ENCODE assay signal across 8 mouse cellular contexts in genomic region chr19:4193129-4193528, GRCm38 (mm10). TPM values are rescaled to one million over a fixed set of nuclear protein-coding genes. Genes with fewer than 3 reads are reported as not detected.
DNase-seq lines count a peak whose midpoint lies in the region; ATAC-seq and TF ChIP-seq lines count a peak whose summit lies in the region.

No protein-coding gene starts in this region.

- TF ChIP-seq POLR2A in heart, adult 2 months (IDR thresholded peaks at IDR 0.05; ENCODE audit: insufficient read depth, low read depth, low read length) = no peak
- TF ChIP-seq POLR2A in ES-Bruce4 (IDR thresholded peaks at IDR 0.05; ENCODE audit: insufficient read depth, low read length) = no peak

- H3K36me3 ChIP-seq in heart, adult 2 months (ENCODE audit: control insufficient read depth, insufficient read depth, low read length) = peaks cover 12% of the 10 kb centered on the region
- H3K36me3 ChIP-seq in ES-Bruce4 (ENCODE audit: control insufficient read depth, insufficient read depth, low read length, poor library complexity, severe bottlenecking) = peaks cover 43% of the 10 kb centered on the region
- H3K36me3 ChIP-seq in forebrain, postnatal 0 days (ENCODE audit: insufficient read depth) = peaks cover 49% of the 10 kb centered on the region
- H3K36me3 ChIP-seq in liver, embryonic 15.5 days (replicated peaks) = peaks cover 53% of the 10 kb centered on the region

- peak overlapping the region; percentile 88 for H3K4me2 ChIP-seq in forebrain, postnatal 0 days (ENCODE audit: low read depth)
- peak overlapping the region; percentile 88 for H3K4me2 ChIP-seq in liver, embryonic 15.5 days

- no peak for DNase-seq in heart, adult 2 months
- no peak for DNase-seq in heart, adult 18-20 months
- DNase-seq in forebrain, postnatal 0 days = no peak
- DNase-seq in embryo, embryonic 11 days = no peak
- no peak for DNase-seq in right cerebral cortex, postnatal 4 days
- DNase-seq in thymus, postnatal 25 days = no peak

- H3K27ac ChIP-seq in heart, adult 2 months = peak overlapping the region; percentile 96; the same call in 1 of the 2 replicates
- H3K27ac ChIP-seq in ES-Bruce4 (ENCODE audit: insufficient read depth, low read length) = no peak overlapping the region
- peak overlapping the region; percentile 94; the same call in 1 of the 2 replicates for H3K27ac ChIP-seq in forebrain, postnatal 0 days (ENCODE audit: low read depth, low read length)
- peak overlapping the region; percentile 87 for H3K27ac ChIP-seq in liver, embryonic 15.5 days (replicated peaks)

- peaks cover 10% of the 10 kb centered on the region for H3K4me1 ChIP-seq in heart, adult 2 months (ENCODE audit: control insufficient read depth, insufficient read depth, low read length)
- H3K4me1 ChIP-seq in ES-Bruce4 (ENCODE audit: control insufficient read depth, insufficient read depth, low read length) = no peaks in the 10 kb centered on the region
- peaks cover 11% of the 10 kb centered on the region; the same call in 1 of the 2 replicates for H3K4me1 ChIP-seq in forebrain, postnatal 0 days (ENCODE audit: insufficient read depth)
- H3K4me1 ChIP-seq in liver, embryonic 15.5 days (replicated peaks) = peaks cover 71% of the 10 kb centered on the region

- H3K79me2 ChIP-seq in heart, adult 2 months (replicated peaks; ENCODE audit: control insufficient read depth, insufficient read depth, low read length) = peaks cover 5% of the 10 kb centered on the region; the same call in 1 of the 2 replicates

- 44% methylated on average over 6 of the region's 6 CpGs for WGBS in heart, adult 2 months
- WGBS in forebrain, postnatal 0 days = 47% methylated on average over 6 of the region's 6 CpGs
- 46% methylated on average over 6 of the region's 6 CpGs for WGBS in liver, embryonic 15.5 days (ENCODE audit: insufficient replicate concordance)

- no peak for ATAC-seq in forebrain, postnatal 0 days
- no peak for ATAC-seq in liver, embryonic 15.5 days (ENCODE audit: insufficient read depth)

- no peak for TF ChIP-seq EP300 in heart, adult 2 months (IDR thresholded peaks at IDR 0.05; ENCODE audit: insufficient read depth, low read depth, low read length)
- no peak for TF ChIP-seq EP300 in ES-Bruce4 (IDR thresholded peaks at IDR 0.05; ENCODE audit: insufficient read depth, low read depth, low read length)

- H3K9ac ChIP-seq in heart, adult 2 months (ENCODE audit: low read depth, low read length) = peak overlapping the region; percentile 99
- H3K9ac ChIP-seq in ES-Bruce4 (ENCODE audit: low read depth, poor library complexity, severe bottlenecking) = peak overlapping the region; percentile 97
- peak overlapping the region; percentile 95 for H3K9ac ChIP-seq in forebrain, postnatal 0 days
- peak overlapping the region; percentile 92 for H3K9ac ChIP-seq in liver, embryonic 15.5 days

- H3K4me3 ChIP-seq in heart, adult 2 months = peak overlapping the region; percentile 98
- H3K4me3 ChIP-seq in ES-Bruce4 (ENCODE audit: low read depth, low read length) = peak overlapping the region; percentile 90
- peak overlapping the region; percentile 95 for H3K4me3 ChIP-seq in forebrain, postnatal 0 days (ENCODE audit: low read depth, low read length)
- peak overlapping the region; percentile 86 for H3K4me3 ChIP-seq in liver, embryonic 15.5 days (replicated peaks)

- H3K9me3 ChIP-seq in ES-Bruce4 (replicated peaks; ENCODE audit: control insufficient read depth, insufficient read depth, low read length, poor library complexity, severe bottlenecking) = no peaks in the 10 kb centered on the region
- H3K9me3 ChIP-seq in forebrain, postnatal 0 days (ENCODE audit: low read length) = no peaks in the 10 kb centered on the region
- no peaks in the 10 kb centered on the region for H3K9me3 ChIP-seq in liver, embryonic 15.5 days (replicated peaks)

- TF ChIP-seq CTCF in heart, adult 2 months (IDR thresholded peaks at IDR 0.05) = no peak
- TF ChIP-seq CTCF in ES-Bruce4 (IDR thresholded peaks at IDR 0.05; ENCODE audit: low read depth, low read length) = no peak
- no peak for TF ChIP-seq CTCF in forebrain, postnatal 0 days (IDR thresholded peaks at IDR 0.05; ENCODE audit: low read depth)

- no peaks in the 10 kb centered on the region for H3K27me3 ChIP-seq in heart, adult 2 months (ENCODE audit: control insufficient read depth, insufficient read depth, low read length)
- no peaks in the 10 kb centered on the region for H3K27me3 ChIP-seq in ES-Bruce4 (ENCODE audit: control insufficient read depth, insufficient read depth, low read length, poor library complexity, severe bottlenecking)
- no peaks in the 10 kb centered on the region for H3K27me3 ChIP-seq in forebrain, postnatal 0 days (ENCODE audit: insufficient read depth, low read length)
- no peaks in the 10 kb centered on the region for H3K27me3 ChIP-seq in liver, embryonic 15.5 days

- intact Hi-C loops in heart, adult 2 months (cut with DNase I) = no loop called here

RNA-seq across cellular contexts. Expression of gene Ppp1ca, which starts 1.3 kb away (rescaled TPM):
- total RNA-seq in heart, adult 2 months (2021) = 100 to 1,000 TPM; 272 to 313 TPM
- 406 and 497 TPM in 2 replicates for polyA plus RNA-seq in heart, adult 2 months (2012; rRNA removed)
- total RNA-seq in heart, adult 18-20 months (2021) = 100 to 1,000 TPM; 293 to 299 TPM
- polyA plus RNA-seq in ES-Bruce4 (2011; ENCODE audit: insufficient read depth, insufficient read length, low read depth, missing spikeins) = 295 and 298 TPM in 2 replicates
- total RNA-seq in forebrain, postnatal 0 days (2014; rRNA removed) = 480 and 509 TPM in 2 replicates
- polyA plus RNA-seq in forebrain, postnatal 0 days (2015; fragmentation: Nextera tagmentation; extraction: Ambion mirVana) = 551 and 589 TPM in 2 replicates
- 414 and 425 TPM in 2 replicates for polyA plus RNA-seq in liver, embryonic 15.5 days (2015; fragmentation: Nextera tagmentation; extraction: Ambion mirVana)

RNA-seq across cellular contexts. Expression of gene Tbc1d10c, which starts 2.0 kb away (rescaled TPM):
- 10 to 100 TPM; 12.4 to 14.4 TPM for total RNA-seq in heart, adult 2 months (2021)
- 13.7 and 15.8 TPM in 2 replicates for polyA plus RNA-seq in heart, adult 2 months (2012; rRNA removed)
- 10 to 100 TPM; 12.0 to 20.2 TPM for total RNA-seq in heart, adult 18-20 months (2021)
- 1.2 TPM in 2 replicates for polyA plus RNA-seq in ES-Bruce4 (2011; ENCODE audit: insufficient read depth, insufficient read length, low read depth, missing spikeins)
- total RNA-seq in forebrain, postnatal 0 days (2014; rRNA removed) = 1.5 and 2.9 TPM in 2 replicates
- polyA plus RNA-seq in forebrain, postnatal 0 days (2015; fragmentation: Nextera tagmentation; extraction: Ambion mirVana) = 1.3 and 1.5 TPM in 2 replicates
- 5.5 and 7.0 TPM in 2 replicates for polyA plus RNA-seq in liver, embryonic 15.5 days (2015; fragmentation: Nextera tagmentation; extraction: Ambion mirVana)

RNA-seq across cellular contexts. Expression of gene Rad9a, which starts 8.3 kb away (rescaled TPM):
- total RNA-seq in heart, adult 2 months (2021) = 1 to 10 TPM; 4.1 to 4.4 TPM
- polyA plus RNA-seq in heart, adult 2 months (2012; rRNA removed) = 13.5 and 13.9 TPM in 2 replicates
- 1 to 10 TPM; 4.5 to 4.8 TPM for total RNA-seq in heart, adult 18-20 months (2021)
- 42.3 and 48.2 TPM in 2 replicates for polyA plus RNA-seq in ES-Bruce4 (2011; ENCODE audit: insufficient read depth, insufficient read length, low read depth, missing spikeins)
- total RNA-seq in forebrain, postnatal 0 days (2014; rRNA removed) = 11.8 and 16.4 TPM in 2 replicates
- 15.9 and 16.5 TPM in 2 replicates for polyA plus RNA-seq in forebrain, postnatal 0 days (2015; fragmentation: Nextera tagmentation; extraction: Ambion mirVana)
- polyA plus RNA-seq in liver, embryonic 15.5 days (2015; fragmentation: Nextera tagmentation; extraction: Ambion mirVana) = 15.6 and 16.5 TPM in 2 replicates

RNA-seq across cellular contexts. Expression of gene Carns1, which starts 17.9 kb away (rescaled TPM):
- 10 to 100 TPM; 24.4 to 27.0 TPM for total RNA-seq in heart, adult 2 months (2021)
- 78.0 and 79.1 TPM in 2 replicates for polyA plus RNA-seq in heart, adult 2 months (2012; rRNA removed)
- total RNA-seq in heart, adult 18-20 months (2021) = 10 to 100 TPM; 28.3 to 30.5 TPM
- polyA plus RNA-seq in ES-Bruce4 (2011; ENCODE audit: insufficient read depth, insufficient read length, low read depth, missing spikeins) = 1.7 and 2.1 TPM in 2 replicates
- 4.1 and 4.4 TPM in 2 replicates for total RNA-seq in forebrain, postnatal 0 days (2014; rRNA removed)
- polyA plus RNA-seq in forebrain, postnatal 0 days (2015; fragmentation: Nextera tagmentation; extraction: Ambion mirVana) = 3.1 and 4.7 TPM in 2 replicates
- 0.64 and 0.76 TPM in 2 replicates for polyA plus RNA-seq in liver, embryonic 15.5 days (2015; fragmentation: Nextera tagmentation; extraction: Ambion mirVana)

RNA-seq across cellular contexts. Expression of gene Clcf1, which starts 20.9 kb away (rescaled TPM):
- 1 to 10 TPM in 1 of 2 experiments, under 1 TPM in 1; 0.55 to 1.0 TPM for total RNA-seq in heart, adult 2 months (2021)
- 2.8 and 5.4 TPM in 2 replicates for polyA plus RNA-seq in heart, adult 2 months (2012; rRNA removed)
- 1 to 10 TPM; 1.2 to 2.3 TPM for total RNA-seq in heart, adult 18-20 months (2021)
- polyA plus RNA-seq in ES-Bruce4 (2011; ENCODE audit: insufficient read depth, insufficient read length, low read depth, missing spikeins) = 1.5 and 1.8 TPM in 2 replicates
- total RNA-seq in forebrain, postnatal 0 days (2014; rRNA removed) = 0.38 and 1.2 TPM in 2 replicates
- polyA plus RNA-seq in forebrain, postnatal 0 days (2015; fragmentation: Nextera tagmentation; extraction: Ambion mirVana) = 0.29 and 0.41 TPM in 2 replicates
- 0.38 and 0.56 TPM in 2 replicates for polyA plus RNA-seq in liver, embryonic 15.5 days (2015; fragmentation: Nextera tagmentation; extraction: Ambion mirVana)
